Mouse (Mus musculus): ENCODE results near the gene Ehbp1. TPM values are rescaled to one million over a fixed set of nuclear protein-coding genes. Genes with fewer than 3 reads are reported as not detected.

The Ehbp1 gene
- polyA plus RNA-seq, 1 experiment from 2014 or later, result 3.4 TPM

GRCm38 (mm10) chr11:22003341-22003981 lies 338.6 kb downstream of the Ehbp1 start:
- Histone ChIP-seq H3K9me3 (replicated peaks) (no peaks in the 10 kb centered on the region), H3K27ac (no peak overlapping the region), H3K36me3 (no peaks in the 10 kb centered on the region), H3K27me3 (replicated peaks) (peaks cover 100% of the 10 kb centered on the region), H3K4me1 (peaks cover 29% of the 10 kb centered on the region), H3K4me3 (peak overlapping the region; percentile 18), H3K9ac (no peak overlapping the region), H3K4me2 (peak overlapping the region; percentile 7; the same call in 1 of the 2 replicates)
- 1% methylated on average over 31 of the region's 31 CpGs for WGBS (ENCODE audit: insufficient replicate concordance)
- no peak for ATAC-seq

DNA sequence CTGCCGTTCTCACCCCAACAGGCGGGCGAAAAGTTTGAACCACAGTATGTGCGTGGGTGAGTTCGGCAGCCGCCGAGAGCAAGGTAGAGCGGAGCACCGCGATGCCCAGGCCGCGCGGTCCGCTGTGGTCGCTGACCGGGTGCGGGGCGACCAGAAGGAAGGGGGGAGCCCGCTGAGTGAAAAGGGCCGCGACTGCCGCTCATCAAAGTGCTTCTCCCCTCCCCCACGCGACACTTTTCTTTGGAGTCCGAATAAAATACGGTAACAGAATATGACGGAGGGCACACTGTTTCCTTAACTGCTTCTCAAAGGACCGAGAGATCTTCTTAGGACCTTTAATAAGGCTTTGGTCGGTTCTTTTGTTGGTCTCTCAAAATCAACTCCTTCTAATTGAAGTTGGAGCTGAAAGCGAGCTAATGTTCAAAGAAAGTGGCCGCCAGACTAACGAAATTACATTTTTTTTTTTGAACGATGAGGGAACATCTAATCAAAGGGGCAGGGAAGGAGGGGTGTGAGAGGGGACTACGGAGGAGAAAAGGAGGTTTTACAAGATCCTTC lies 339.2 kb downstream of the Ehbp1 start, which contains the start of gene Otx1:
Gene Otx1, minus strand, starts transcription at position 115 of the 558 bp plus-strand sequence.
- no peak for ATAC-seq
- Histone ChIP-seq H3K9ac (no peak within 1 kb of the TSS), H3K27me3 (replicated peaks) (peaks cover 100% of the 10 kb centered on the region), H3K4me1 (peaks cover 25% of the 10 kb centered on the region), H3K4me2 (peak within 1 kb of the TSS; percentile 82), H3K4me3 (peak within 1 kb of the TSS; percentile 58), H3K36me3 (no peaks in the 10 kb centered on the region), H3K9me3 (replicated peaks) (no peaks in the 10 kb centered on the region), H3K27ac (no peak within 1 kb of the TSS)
- 1% methylated on average over 34 of the region's 34 CpGs for WGBS (ENCODE audit: insufficient replicate concordance)

- no peaks in the 10 kb centered on the region for H3K9me3 ChIP-seq (replicated peaks)
- H3K27me3 ChIP-seq (replicated peaks), result peaks cover 100% of the 10 kb centered on the region
- no peak for ATAC-seq
- no peak overlapping the region for H3K27ac ChIP-seq
- H3K4me1 ChIP-seq, result peaks cover 25% of the 10 kb centered on the region
- H3K9ac ChIP-seq, result no peak overlapping the region
- peak overlapping the region; percentile 82 for H3K4me2 ChIP-seq
- WGBS (ENCODE audit: insufficient replicate concordance), result 2% methylated on average over 31 of the region's 34 CpGs
- H3K36me3 ChIP-seq, result no peaks in the 10 kb centered on the region
- peak overlapping the region; percentile 58 for H3K4me3 ChIP-seq
These were observed 339.9 kb downstream of the Ehbp1 start for GRCm38 (mm10) chr11:22002062-22002782.

- H3K27me3 ChIP-seq (replicated peaks), result peaks cover 100% of the 10 kb centered on the region
- H3K4me1 ChIP-seq, result peaks cover 32% of the 10 kb centered on the region
- no peak overlapping the region for H3K9ac ChIP-seq
- H3K27ac ChIP-seq, result no peak overlapping the region
- H3K4me2 ChIP-seq, result peak overlapping the region; percentile 82
- peak; percentile 68 for ATAC-seq
- H3K36me3 ChIP-seq, result no peaks in the 10 kb centered on the region
- H3K9me3 ChIP-seq (replicated peaks), result no peaks in the 10 kb centered on the region
- under 1% methylated on average over 49 of the region's 59 CpGs for WGBS (ENCODE audit: insufficient replicate concordance)
- H3K4me3 ChIP-seq, result peak overlapping the region; percentile 58
These were observed 340.6 kb downstream of the Ehbp1 start for GRCm38 (mm10) chr11:22001321-22002061.

DNA sequence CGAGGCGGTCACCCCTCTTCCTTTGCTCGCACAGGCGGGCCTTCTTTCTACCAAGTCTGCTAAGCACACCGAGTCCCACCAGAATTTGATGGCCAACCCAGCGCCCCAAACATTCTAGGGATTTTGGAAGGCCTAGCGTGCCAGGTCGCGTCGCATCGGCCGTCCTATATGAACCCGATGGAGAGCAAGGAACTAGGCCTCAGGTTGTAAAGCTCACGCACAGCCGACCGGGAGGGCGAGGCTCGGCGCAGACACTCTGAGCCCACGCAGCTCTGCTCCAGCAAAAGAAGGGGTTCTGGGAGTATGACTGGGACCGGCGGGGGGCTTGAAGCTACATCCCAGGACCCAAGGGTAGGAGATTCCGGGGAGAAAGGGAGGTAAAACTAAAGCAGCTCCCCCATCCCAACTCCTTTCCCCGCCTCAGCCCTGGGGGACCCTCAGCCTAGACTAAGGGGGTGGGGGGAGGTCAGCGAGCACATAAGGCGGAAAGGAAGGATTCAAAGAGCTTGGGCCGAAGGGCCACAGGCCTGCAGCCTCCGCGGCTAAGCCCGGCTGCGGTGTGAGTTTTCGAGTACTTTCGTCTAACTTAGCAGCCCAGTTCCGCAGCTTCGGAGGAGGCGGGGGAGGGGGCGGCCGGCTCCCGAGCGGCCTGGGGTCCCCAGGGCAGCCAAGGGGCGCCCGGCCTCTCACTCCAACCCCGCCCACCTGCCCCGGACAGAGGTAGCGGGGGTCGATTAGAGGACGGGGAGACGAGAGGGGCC lies 341.6 kb downstream of the Ehbp1 start:
- ATAC-seq, result 0 out of 2 replicates have a peak, but pooled peaks have one; percentile 22
- peaks cover 100% of the 10 kb centered on the region for H3K27me3 ChIP-seq (replicated peaks)
- H3K9me3 ChIP-seq (replicated peaks), result no peaks in the 10 kb centered on the region
- H3K27ac ChIP-seq, result no peak overlapping the region
- WGBS (ENCODE audit: insufficient replicate concordance), result 3% methylated on average over 48 of the region's 48 CpGs
- peak overlapping the region; percentile 82 for H3K4me2 ChIP-seq
- no peak overlapping the region for H3K9ac ChIP-seq
- no peaks in the 10 kb centered on the region for H3K36me3 ChIP-seq
- peaks cover 34% of the 10 kb centered on the region for H3K4me1 ChIP-seq
- peak overlapping the region; percentile 58 for H3K4me3 ChIP-seq

DNA sequence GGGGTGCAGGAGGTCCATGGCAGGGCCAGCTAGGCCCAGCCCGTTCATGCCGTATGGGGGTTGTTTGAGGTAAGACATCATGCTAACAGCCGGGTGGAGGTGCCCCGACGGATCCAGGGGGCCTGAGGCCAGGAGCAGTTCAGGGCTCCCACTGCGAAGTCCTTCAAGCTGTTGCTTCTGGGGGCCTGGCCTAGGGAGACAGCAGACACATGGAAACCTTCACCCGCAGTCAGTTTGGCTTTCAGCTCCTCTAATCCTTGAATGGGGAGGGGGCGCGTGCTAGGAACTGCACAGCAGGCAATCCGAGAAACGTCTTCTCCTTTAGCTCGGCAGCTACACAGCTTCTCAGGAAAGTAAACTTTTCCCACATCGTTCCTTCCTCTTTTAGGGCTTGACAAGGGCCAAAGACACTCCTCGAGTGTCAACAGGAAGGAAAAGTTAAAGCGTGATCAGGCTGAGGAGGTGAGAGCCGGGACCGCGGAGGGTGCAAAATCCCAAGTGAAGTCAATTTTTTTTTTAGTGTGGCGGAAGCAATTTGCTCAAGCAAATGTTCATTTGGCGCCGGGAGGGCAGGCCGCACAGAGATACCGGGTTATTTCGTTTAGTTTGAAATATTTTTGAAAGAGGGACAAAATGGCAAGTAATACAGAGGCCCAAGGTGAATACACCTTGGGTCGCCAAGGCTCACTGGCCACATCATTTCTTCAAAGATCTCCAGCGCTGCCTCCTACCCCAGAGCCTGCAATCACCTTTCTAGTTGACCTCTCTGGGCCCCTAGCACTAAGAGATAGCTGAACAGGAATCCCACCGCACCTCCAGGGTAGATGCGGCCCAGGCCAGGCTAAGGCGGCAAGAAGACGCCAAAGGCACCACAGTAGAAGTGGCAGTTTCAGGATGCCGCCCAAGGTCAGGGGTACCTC lies 342.4 kb downstream of the Ehbp1 start:
- no peak overlapping the region for H3K4me2 ChIP-seq
- H3K27ac ChIP-seq, result no peak overlapping the region
- no peak for ATAC-seq
- H3K36me3 ChIP-seq, result no peaks in the 10 kb centered on the region
- H3K9ac ChIP-seq, result no peak overlapping the region
- peaks cover 34% of the 10 kb centered on the region for H3K4me1 ChIP-seq
- 2% methylated on average over 31 of the region's 31 CpGs for WGBS (ENCODE audit: insufficient replicate concordance)
- peaks cover 100% of the 10 kb centered on the region for H3K27me3 ChIP-seq (replicated peaks)
- H3K4me3 ChIP-seq, result no peak overlapping the region
- H3K9me3 ChIP-seq (replicated peaks), result no peaks in the 10 kb centered on the region

DNA sequence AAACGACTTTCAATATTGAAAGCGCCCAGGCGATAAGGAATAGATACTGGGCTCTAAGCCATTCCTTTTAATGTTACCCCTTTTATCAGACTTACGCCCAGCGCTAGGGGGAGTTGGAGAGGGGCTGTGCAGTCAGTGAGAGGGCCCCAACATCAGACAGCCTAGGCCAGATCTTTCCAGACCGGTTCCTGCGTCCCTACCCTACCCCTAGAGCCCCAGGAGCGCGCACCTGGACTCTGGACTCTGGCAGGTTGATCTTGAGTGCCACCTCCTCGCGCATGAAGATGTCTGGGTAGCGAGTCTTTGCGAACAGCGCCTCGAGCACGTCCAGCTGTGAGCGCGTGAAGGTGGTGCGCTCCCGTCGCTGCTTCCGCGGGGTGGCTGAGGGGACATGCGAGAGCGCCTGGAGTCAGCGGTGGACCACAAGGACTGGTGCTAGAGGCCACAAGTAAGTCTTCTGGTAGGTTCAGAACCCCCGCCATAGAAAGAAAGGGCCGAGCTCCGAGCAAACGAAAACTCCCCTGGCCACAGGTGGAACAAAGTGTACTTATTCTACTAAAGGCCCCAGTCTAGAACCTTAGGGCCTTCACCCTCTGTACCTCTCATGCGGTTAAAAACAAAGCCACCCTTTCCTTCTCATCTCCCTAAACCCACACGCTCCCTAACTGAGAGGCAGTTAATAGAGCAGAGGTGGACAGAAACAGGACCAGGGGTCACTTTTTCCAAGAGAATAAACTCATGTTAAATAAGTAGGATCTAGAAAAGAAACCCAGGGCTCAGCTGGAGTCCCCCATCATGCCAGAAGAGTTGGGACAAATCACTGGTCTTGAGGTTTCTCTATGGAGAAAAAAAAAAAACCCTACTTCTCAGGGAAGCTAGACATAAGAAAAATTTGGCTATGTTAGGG lies 343.7 kb downstream of the Ehbp1 start:
- H3K27me3 ChIP-seq (replicated peaks), result peaks cover 100% of the 10 kb centered on the region
- no peak overlapping the region for H3K9ac ChIP-seq
- H3K27ac ChIP-seq, result no peak overlapping the region
- H3K4me2 ChIP-seq, result peak overlapping the region; percentile 10; the same call in 1 of the 2 replicates
- WGBS (ENCODE audit: insufficient replicate concordance), result 5% methylated on average over 32 of the region's 32 CpGs
- peaks cover 36% of the 10 kb centered on the region for H3K4me1 ChIP-seq
- 0 out of 2 replicates have a peak overlapping the region, but pooled peaks have one; percentile 1 for H3K4me3 ChIP-seq
- H3K9me3 ChIP-seq (replicated peaks), result no peaks in the 10 kb centered on the region
- ATAC-seq, result no peak
- no peaks in the 10 kb centered on the region for H3K36me3 ChIP-seq

GRCm38 (mm10) chr11:21997561-21998140 lies 344.4 kb downstream of the Ehbp1 start:
- WGBS (ENCODE audit: insufficient replicate concordance), result 2% methylated on average over 20 of the region's 20 CpGs
- Histone ChIP-seq H3K4me3 (0 out of 2 replicates have a peak overlapping the region, but pooled peaks have one; percentile 1), H3K27ac (no peak overlapping the region), H3K4me1 (peaks cover 40% of the 10 kb centered on the region), H3K9me3 (replicated peaks) (no peaks in the 10 kb centered on the region), H3K4me2 (peak overlapping the region; percentile 10; the same call in 1 of the 2 replicates), H3K36me3 (no peaks in the 10 kb centered on the region), H3K27me3 (replicated peaks) (peaks cover 100% of the 10 kb centered on the region), H3K9ac (no peak overlapping the region)
- no peak for ATAC-seq

GRCm38 (mm10) chr11:21996661-21997560 lies 345.2 kb downstream of the Ehbp1 start:
- H3K9me3 ChIP-seq (replicated peaks), result no peaks in the 10 kb centered on the region
- H3K4me1 ChIP-seq, result peaks cover 33% of the 10 kb centered on the region
- H3K27ac ChIP-seq, result no peak overlapping the region
- under 1% methylated on average over 63 of the region's 63 CpGs for WGBS (ENCODE audit: insufficient replicate concordance)
- peaks cover 99% of the 10 kb centered on the region for H3K27me3 ChIP-seq (replicated peaks)
- H3K36me3 ChIP-seq, result no peaks in the 10 kb centered on the region
- no peak overlapping the region for H3K9ac ChIP-seq
- peak overlapping the region; percentile 35 for H3K4me2 ChIP-seq
- 0 out of 2 replicates have a peak, but pooled peaks have one; percentile 6 for ATAC-seq
- 0 out of 2 replicates have a peak overlapping the region, but pooled peaks have one; percentile 3 for H3K4me3 ChIP-seq

Data from liver, embryonic 12.5 days (tissue).